Mouse (Mus musculus): ENCODE measurements around the gene Unc5b. TPM values are rescaled to one million over a fixed set of nuclear protein-coding genes. Genes with fewer than 3 reads are reported as not detected.

Unc5b gene
- total and polyA plus RNA-seq, 2 experiments from 2014 or later: 1.6 to 15.9 TPM

DNA sequence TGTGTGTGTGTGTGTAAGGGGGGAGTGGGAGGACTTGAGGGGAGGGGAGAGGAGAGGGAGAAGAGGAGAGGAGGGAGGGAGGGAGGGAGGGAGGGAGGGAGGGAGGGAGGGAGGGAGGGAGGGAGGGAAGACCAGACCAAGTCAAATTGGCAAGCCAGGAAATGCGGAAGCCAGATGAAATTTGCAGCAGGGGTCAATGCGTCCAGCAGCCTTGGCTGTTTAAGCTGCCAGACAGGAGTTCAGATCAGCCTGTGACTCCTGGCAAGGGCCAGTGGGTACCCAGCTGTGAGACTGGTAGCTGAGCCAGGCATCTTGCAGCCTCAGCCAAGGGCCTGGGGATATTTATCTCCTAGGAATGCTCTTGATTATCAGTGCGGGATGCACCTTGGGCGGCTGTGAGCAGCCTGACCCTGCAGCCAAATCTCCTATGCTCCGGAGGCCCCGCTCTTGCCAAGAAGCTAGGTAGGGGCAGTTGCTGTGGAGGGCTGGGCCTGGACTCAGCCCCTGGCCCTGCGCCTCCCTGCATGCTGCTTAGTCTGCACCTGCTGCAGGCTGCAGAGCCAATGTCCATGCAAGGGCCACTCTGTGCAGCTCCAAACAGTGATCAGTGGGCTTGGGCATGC is 9.5 kb downstream of the Unc5b start:
- no peak overlapping the region for H3K9ac ChIP-seq
- no peak for DNase-seq
- no peak overlapping the region for H3K27ac ChIP-seq (ENCODE audit: low read depth, low read length)

DNA sequence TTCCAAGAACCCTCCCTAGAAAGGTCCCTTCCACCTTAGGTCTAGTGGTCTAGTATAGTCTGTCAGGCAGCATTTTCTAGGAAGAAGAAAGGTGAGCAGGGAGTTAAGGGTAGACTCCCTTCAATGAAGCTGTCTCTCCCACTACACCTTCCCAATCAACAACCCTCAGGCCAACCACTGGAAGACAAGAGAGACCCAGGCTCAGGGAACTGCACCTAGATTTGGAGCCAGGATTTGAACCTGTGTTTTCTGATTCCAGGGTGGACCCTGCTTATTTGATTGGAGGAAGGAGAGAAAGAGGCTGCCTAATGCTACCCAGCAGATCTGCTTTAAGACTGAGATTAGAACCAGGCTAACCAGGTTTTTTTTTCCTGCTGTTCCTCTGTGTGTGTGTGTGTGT is 10.1 kb downstream of the Unc5b start:
- Histone ChIP-seq H3K4me1 (ENCODE audit: insufficient read depth) (peaks cover 4% of the 10 kb centered on the region; the same call in 1 of the 2 replicates), H3K9me3 (ENCODE audit: low read length) (no peaks in the 10 kb centered on the region), H3K36me3 (ENCODE audit: insufficient read depth) (no peaks in the 10 kb centered on the region), H3K4me2 (ENCODE audit: low read depth) (no peak overlapping the region), H3K4me3 (ENCODE audit: low read depth, low read length) (no peak overlapping the region), H3K27me3 (ENCODE audit: insufficient read depth, low read length) (no peaks in the 10 kb centered on the region), H3K9ac (no peak overlapping the region), H3K27ac (ENCODE audit: low read depth, low read length) (no peak overlapping the region)
- no peak for ATAC-seq
- DNase-seq: no peak
- no peak for TF ChIP-seq CTCF (IDR thresholded peaks at IDR 0.05; ENCODE audit: low read depth)

More for the DNA sequence above, 9.5 kb downstream of the Unc5b start:
- no peaks in the 10 kb centered on the region for H3K9me3 ChIP-seq (ENCODE audit: low read length)
- no peak overlapping the region for H3K4me2 ChIP-seq (ENCODE audit: low read depth)
- WGBS: 39% methylated on average over 7 of the region's 7 CpGs
- no peaks in the 10 kb centered on the region for H3K36me3 ChIP-seq (ENCODE audit: insufficient read depth)
- H3K27me3 ChIP-seq (ENCODE audit: insufficient read depth, low read length): no peaks in the 10 kb centered on the region
- no peak for ATAC-seq
- no peak for TF ChIP-seq CTCF (IDR thresholded peaks at IDR 0.05; ENCODE audit: low read depth)
- no peak overlapping the region for H3K4me3 ChIP-seq (ENCODE audit: low read depth, low read length)
- H3K4me1 ChIP-seq (ENCODE audit: insufficient read depth): no peaks in the 10 kb centered on the region

- H3K4me2 ChIP-seq (ENCODE audit: low read depth): no peak overlapping the region
- TF ChIP-seq CTCF (IDR thresholded peaks at IDR 0.05; ENCODE audit: low read depth): no peak
- no peaks in the 10 kb centered on the region for H3K27me3 ChIP-seq (ENCODE audit: insufficient read depth, low read length)
- ATAC-seq (no peak), DNase-seq (no peak)
- H3K36me3 ChIP-seq (ENCODE audit: insufficient read depth): no peaks in the 10 kb centered on the region
- no peak overlapping the region for H3K9ac ChIP-seq
- H3K27ac ChIP-seq (ENCODE audit: low read depth, low read length): no peak overlapping the region
- 80% methylated on average over 11 of the region's 11 CpGs for WGBS
- peaks cover 7% of the 10 kb centered on the region; the same call in 1 of the 2 replicates for H3K4me1 ChIP-seq (ENCODE audit: insufficient read depth)
- H3K9me3 ChIP-seq (ENCODE audit: low read length): no peaks in the 10 kb centered on the region
- H3K4me3 ChIP-seq (ENCODE audit: low read depth, low read length): no peak overlapping the region
Measured at GRCm38 (mm10) chr10:60820552-60820951, 10.8 kb downstream of the Unc5b start.

DNA sequence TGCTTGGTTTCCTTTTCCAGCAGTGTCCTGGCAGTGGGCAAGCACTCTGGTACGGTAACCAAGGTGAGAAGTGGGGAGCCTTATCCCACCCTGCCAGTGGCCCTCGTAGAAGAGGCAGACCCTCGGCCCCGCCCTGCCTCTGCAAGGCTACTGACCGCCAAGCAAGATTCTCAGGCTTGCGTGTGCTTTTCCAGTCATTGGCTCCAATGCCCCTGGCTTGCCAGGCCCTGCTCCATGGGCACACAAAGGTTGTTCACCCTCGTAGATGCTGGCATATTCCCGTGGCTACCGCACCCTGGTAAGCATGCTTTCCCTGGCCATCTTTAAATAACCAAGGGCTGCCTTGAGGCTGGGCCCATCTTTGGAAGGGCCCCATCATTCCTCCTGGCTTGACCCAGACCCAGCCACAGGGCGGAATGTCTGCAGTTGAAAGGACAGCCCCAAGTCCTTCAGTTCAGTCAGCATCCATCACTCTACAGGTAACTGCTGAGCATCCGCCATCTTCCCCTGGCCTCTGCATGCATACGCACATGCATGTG is 11.7 kb downstream of the Unc5b start:
- ATAC-seq (no peak), DNase-seq (no peak)
- peaks cover 7% of the 10 kb centered on the region; the same call in 1 of the 2 replicates for H3K4me1 ChIP-seq (ENCODE audit: insufficient read depth)
- H3K36me3 ChIP-seq (ENCODE audit: insufficient read depth): no peaks in the 10 kb centered on the region
- H3K9me3 ChIP-seq (ENCODE audit: low read length): no peaks in the 10 kb centered on the region
- no peak overlapping the region for H3K4me3 ChIP-seq (ENCODE audit: low read depth, low read length)
- H3K4me2 ChIP-seq (ENCODE audit: low read depth): no peak overlapping the region
- H3K27ac ChIP-seq (ENCODE audit: low read depth, low read length): no peak overlapping the region
- no peaks in the 10 kb centered on the region for H3K27me3 ChIP-seq (ENCODE audit: insufficient read depth, low read length)
- whole genome bisulfite sequencing: 87% methylated on average over 12 of the region's 12 CpGs
- no peak overlapping the region for H3K9ac ChIP-seq
- TF ChIP-seq CTCF (IDR thresholded peaks at IDR 0.05; ENCODE audit: low read depth): no peak

- WGBS: 69% methylated on average over 5 of the region's 5 CpGs
- no peak overlapping the region for H3K9ac ChIP-seq
- H3K4me2 ChIP-seq (ENCODE audit: low read depth): no peak overlapping the region
- H3K36me3 ChIP-seq (ENCODE audit: insufficient read depth): no peaks in the 10 kb centered on the region
- no peaks in the 10 kb centered on the region for H3K9me3 ChIP-seq (ENCODE audit: low read length)
- no peak for ATAC-seq
- H3K27ac ChIP-seq (ENCODE audit: low read depth, low read length): no peak overlapping the region
- H3K27me3 ChIP-seq (ENCODE audit: insufficient read depth, low read length): no peaks in the 10 kb centered on the region
- H3K4me1 ChIP-seq (ENCODE audit: insufficient read depth): peaks cover 7% of the 10 kb centered on the region; the same call in 1 of the 2 replicates
- no peak for DNase-seq
- H3K4me3 ChIP-seq (ENCODE audit: low read depth, low read length): no peak overlapping the region
- TF ChIP-seq CTCF (IDR thresholded peaks at IDR 0.05; ENCODE audit: low read depth): no peak
Measured at GRCm38 (mm10) chr10:60819179-60819578, 12.2 kb downstream of the Unc5b start.

GRCm38 (mm10) chr10:60818708-60819107 is 12.7 kb downstream of the Unc5b start:
- H3K27ac ChIP-seq (ENCODE audit: low read depth, low read length): no peak overlapping the region
- no peaks in the 10 kb centered on the region for H3K9me3 ChIP-seq (ENCODE audit: low read length)
- DNase-seq (no peak), ATAC-seq (no peak)
- H3K4me2 ChIP-seq (ENCODE audit: low read depth): no peak overlapping the region
- no peak overlapping the region for H3K4me3 ChIP-seq (ENCODE audit: low read depth, low read length)
- 92% methylated on average over 7 of the region's 7 CpGs for WGBS
- no peaks in the 10 kb centered on the region for H3K27me3 ChIP-seq (ENCODE audit: insufficient read depth, low read length)
- TF ChIP-seq CTCF (IDR thresholded peaks at IDR 0.05; ENCODE audit: low read depth): no peak
- H3K9ac ChIP-seq: no peak overlapping the region
- no peaks in the 10 kb centered on the region for H3K36me3 ChIP-seq (ENCODE audit: insufficient read depth)
- peaks cover 7% of the 10 kb centered on the region; the same call in 1 of the 2 replicates for H3K4me1 ChIP-seq (ENCODE audit: insufficient read depth)

GRCm38 (mm10) chr10:60817868-60818267 is 13.5 kb downstream of the Unc5b start:
- ATAC-seq (no peak), DNase-seq (no peak)
- Histone ChIP-seq H3K4me1 (ENCODE audit: insufficient read depth) (peaks cover 7% of the 10 kb centered on the region; the same call in 1 of the 2 replicates), H3K9me3 (ENCODE audit: low read length) (no peaks in the 10 kb centered on the region), H3K4me2 (ENCODE audit: low read depth) (no peak overlapping the region), H3K36me3 (ENCODE audit: insufficient read depth) (no peaks in the 10 kb centered on the region), H3K9ac (no peak overlapping the region), H3K27ac (ENCODE audit: low read depth, low read length) (no peak overlapping the region), H3K27me3 (ENCODE audit: insufficient read depth, low read length) (no peaks in the 10 kb centered on the region), H3K4me3 (ENCODE audit: low read depth, low read length) (no peak overlapping the region)
- TF ChIP-seq CTCF (IDR thresholded peaks at IDR 0.05; ENCODE audit: low read depth): no peak
- 89% methylated on average over 6 of the region's 6 CpGs for WGBS

All from forebrain, postnatal 0 days (tissue).